Mouse (Mus musculus) liver, postnatal 0 days (tissue): ENCODE results near the gene Gm9837.

ENCODE experiments used
- CTCF ChIP-seq: sonication (generic); IDR thresholded peaks from 2 replicates; pipeline ENCODE4 v1.5.1; 2016; ENCODE audit warnings: antibody characterized with exemption, low read depth
- EP300 ChIP-seq: IDR thresholded peaks from 2 replicates; pipeline ENCODE4 v1.6.1; 2016; ENCODE audit warnings: antibody characterized with exemption, low read depth, mild to moderate bottlenecking

- TF ChIP-seq CTCF (no peak), EP300 (peak; percentile 44)
These were observed 13.0 kb upstream of the Gm9837 start for GRCm38 (mm10) chr11:53483159-53483891.
